Mouse (Mus musculus) kidney, postnatal 4 days (tissue): ENCODE measurements around the gene C2cd5.
A peak's percentile ranks its signal among the peaks of the same experiment; 100 is the strongest.
"Not testable (repeated sequence)": the region's sequence is repeated elsewhere in the genome, so short reads cannot be mapped to it uniquely, and the experiment has no call there.

Source experiments
- DNase-seq, 2 experiments: peaks; one replicate each; pipeline ENCODE4 v3.0.0; 2021; ENCODE audit warnings: mixed read lengths in 2 of 2

Gene C2cd5

DNA sequence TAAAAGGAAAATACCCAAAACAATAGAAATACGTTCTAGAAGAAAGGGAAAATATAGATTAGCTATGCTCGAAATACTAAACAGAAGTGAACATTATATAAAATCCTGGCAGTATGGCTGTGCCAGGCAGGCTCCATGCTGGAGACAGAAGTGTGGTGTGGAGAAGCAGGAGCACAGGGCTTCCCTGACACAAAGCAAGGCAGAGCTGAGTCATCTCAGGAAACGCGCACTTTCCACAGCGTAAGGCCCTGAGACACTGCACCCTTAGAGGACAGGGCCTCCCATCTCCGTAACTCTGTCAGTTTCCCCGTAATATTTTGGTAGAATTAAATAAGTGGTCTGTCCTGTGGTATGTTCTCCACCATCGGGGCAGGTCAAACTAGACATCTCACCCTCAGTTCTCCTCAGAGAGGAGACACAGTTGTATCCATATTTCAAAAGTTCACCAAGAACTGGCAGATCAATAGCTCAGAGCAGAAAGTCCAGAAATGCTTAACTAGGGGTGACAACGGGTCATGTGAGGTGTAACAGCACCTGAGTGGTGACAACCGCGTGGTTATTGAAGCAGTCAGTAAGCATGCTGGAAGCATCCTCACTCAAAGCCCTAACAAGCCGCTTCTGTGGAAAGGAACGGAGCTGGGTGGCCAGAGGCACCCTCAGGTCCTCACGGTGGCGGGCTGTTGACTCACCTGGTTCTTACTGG, 87.3 kb downstream of the C2cd5 start:
- DNase-seq = no peak

DNA sequence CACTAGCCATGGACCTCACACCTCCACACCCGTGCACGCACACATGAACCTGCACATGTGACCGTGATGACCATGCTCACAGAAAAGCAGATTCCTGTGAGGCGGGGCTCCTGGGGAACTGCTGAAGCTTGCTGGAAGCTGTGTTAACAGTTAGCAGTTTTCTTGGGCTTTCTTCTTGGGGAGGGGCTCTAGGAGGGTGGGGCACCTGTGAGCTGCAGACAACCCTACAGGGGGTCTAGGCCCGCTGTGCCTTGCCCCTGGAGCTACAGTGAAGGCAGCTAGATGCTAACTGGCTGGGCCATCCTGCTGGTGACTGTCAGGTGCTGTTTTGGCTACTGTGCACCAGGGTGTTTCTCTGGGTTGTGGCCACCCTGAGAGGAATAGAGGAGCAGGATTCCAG, 91.1 kb downstream of the C2cd5 start:
- DNase-seq = no peak

DNA sequence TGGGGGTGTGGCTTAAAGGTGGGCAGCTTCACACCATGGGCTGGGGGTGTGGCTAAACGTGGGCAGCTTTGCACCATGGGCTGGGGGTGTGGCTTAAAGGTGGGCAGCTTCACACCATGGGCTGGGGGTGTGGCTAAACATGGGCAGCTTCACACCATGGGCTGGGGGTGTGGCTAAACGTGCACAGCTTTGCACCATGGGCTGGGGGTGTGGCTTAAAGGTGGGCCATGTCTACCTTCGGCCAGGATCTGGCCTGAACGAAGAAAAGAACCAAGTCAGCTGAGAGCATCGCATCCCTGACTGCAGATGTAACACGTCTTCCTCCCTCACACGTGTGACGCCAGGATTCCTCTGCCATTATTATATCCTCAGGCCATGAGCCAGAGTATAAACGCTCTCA, 94.7 kb downstream of the C2cd5 start:
- DNase-seq = not testable (repeated sequence)

DNA sequence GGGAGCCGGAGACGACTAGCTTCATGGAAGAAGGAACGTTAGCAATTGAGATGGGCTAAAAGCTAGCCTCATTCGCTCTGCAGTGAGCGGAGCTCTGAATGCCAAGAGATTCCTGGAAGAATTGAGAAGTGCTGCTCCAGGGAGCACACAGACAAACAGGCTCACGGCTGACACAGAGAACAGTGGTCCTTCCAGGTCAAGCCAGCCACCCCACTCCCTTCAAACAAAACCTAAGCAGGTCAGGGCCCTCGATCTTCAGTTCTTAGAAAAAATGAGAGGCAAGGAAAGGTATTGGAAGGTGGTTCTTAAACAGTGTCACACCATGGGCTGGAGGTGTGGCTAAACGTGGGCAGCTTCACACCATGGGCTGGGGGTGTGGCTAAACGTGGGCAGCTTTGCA, 95.1 kb downstream of the C2cd5 start:
- no peak for DNase-seq

DNA sequence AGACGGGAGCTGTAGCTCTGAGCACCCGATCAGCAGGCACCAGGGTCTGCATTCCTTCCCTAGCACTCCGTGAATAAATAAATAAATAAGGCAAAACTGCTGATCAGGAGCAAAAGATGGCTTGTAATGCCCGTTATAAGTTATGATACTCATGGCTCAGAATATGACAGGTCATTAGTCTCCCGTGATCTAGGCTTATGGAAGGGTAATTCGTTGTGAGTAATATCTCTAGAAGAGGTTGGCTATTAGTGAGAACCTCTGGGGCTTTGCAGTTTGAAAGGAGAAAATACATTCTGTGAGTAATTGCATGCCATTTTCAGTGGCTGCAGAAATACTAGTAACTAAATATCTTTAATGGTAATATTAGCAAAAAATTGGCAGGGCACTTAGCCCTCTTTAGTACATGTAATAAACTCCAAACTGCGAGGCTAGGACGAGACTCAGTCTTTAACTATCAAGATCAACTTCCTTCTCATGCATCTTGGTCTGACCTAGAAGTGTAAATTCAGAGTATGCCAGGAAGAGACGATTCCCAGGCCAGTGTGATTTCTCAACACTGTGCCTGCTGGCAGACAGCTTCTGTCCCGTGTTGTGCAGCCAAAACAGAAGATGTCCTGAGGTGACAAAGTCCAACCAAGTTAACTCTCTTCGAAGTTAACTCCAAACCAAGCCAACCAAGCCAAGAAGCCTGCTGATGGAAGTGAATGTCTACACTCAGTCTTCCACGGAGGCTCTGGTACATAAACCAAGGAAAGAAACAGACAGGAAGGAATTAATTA, 101.5 kb downstream of the C2cd5 start:
- DNase-seq = no peak

DNA sequence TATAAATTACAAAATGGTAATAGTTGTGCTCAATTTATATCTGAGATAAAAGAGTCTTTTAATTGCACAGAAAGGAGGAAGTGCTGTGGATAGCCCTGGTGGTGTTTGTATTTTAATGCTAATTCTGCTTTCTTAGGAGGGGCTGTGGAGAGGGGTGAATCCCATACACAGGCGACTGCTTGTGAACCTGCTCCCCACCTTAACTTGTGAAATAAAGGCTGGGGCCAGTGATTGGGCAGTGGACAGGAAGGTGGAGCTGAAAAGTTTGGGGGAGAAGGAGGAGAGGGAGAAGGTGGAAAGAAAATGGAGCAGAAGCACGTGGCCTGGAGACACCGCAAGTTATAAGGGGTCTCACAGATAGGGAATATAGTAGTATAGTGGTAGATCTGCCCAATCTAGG, 103.1 kb downstream of the C2cd5 start:
- no peak for DNase-seq

DNA sequence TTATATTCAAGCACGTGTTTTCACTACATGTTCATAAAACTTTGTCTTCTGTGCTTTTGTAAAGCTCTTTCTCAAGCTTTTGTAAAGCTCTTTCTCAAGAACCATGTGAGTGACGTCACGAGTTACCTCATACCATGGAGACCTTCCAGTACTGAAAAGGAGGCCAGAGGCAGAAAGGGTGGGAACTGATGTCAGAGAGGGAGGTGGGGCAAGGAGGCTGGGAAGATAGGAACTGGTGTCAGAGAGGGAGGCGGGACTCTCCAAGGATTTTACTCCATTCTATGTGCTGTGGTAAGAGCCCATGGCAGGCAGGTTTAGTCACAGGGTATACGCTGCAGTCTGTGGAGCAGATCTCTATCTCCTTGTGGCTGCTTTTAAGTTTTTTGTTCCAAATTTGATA, 104.4 kb downstream of the C2cd5 start:
- DNase-seq = no peak

DNA sequence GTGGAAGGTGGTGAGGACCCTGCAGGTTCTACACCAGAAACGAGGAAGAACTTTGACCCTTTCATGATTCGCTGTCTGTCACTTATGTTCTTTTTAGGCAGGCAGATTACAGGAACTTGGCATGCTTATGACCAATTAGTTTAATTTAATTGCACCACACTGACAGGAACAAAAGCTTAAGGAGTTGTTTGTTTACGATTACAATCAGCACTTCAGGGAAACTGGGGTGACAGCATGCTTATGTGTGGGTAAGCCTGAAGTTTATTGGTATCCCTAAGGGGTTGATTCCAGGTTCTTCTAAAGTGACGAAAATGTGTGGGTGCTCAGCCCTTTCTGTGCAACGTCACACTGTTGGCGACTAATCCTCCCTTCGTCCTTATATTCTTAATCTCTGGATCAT, 105.1 kb downstream of the C2cd5 start:
- DNase-seq = no peak

DNA sequence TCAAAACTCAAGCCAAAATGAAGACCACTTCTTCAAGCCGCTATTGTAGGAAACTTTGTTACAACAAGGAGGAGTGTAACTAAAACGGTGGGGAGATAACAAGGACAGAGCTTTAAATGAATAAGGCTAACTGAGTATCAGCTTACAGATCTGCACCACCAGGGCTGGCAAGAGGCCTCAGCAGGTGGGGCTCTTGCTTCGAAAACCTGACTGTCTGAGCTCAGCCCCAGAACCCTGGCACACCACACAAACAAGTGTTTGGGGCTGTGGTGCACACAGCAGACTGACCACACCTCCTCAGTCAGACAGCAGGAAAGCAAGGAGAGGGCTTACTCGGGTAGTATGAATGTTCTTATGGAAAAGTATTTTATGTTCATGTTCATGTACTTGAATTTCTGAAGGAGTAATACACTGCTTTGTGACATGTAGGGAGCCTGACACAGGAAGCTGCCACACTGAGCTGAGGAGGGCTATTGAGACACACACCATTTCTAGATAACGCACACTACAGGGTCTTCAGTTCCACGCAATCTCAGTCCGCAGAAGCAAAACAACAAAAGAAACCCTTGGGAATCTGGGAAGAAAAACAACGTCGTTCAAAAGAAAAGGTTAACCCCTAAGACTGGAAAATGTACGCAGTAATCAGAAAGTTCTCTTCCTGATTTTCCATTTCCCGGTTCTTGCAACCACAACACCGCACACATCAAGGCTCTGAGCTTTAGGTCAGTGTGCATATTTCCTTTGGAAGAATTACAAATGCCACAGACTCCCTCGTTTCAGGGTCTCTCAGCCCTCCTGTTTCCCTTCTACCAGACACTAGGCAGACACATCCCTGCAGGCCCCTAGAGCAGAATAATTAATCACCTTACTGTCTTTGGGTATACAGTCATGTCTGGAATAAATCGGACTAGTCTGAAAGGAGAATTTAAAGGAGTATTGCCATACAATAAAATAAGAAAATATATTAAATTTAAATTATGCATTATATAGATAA, 105.9 kb downstream of the C2cd5 start:
- no peak for DNase-seq

DNA sequence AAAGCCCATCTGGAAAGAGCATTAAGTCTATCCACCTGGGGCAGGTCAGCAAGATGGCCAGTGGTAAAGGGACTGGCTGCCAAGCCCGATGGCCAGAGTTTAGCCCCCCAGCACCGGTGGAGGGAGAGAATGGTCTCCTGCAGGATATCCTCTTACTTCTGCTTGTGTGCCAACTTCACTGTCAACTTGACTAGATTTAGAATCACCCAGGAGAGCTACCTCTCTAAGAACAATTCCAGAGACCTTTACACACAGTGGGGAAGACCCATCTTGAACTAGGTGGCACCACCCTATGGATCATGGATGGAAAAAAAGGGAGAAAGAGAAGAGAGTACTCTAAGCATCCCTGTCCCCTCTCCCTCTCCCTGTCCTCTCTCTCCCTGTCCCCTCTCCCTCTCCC, 107.0 kb downstream of the C2cd5 start:
- DNase-seq = no peak

DNA sequence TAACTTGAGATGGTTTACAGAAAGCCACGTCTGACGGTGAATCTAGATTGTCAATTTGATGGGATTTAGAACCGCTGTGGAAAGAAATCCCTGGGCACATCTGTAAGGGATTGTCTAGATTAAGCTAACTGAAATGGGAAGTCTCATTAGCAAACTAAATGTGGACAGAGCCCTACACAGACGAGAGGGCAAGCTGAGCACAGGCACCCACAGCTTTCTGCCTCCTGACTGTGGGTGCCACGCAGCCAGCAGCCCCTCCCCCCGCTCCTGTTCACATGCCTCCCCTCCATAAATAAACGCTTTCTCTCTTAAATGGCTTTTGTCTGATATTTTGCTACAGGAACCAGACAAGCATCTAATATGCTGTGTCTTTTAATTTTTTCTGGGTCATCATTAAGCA, 107.8 kb downstream of the C2cd5 start:
- no peak for DNase-seq

DNA sequence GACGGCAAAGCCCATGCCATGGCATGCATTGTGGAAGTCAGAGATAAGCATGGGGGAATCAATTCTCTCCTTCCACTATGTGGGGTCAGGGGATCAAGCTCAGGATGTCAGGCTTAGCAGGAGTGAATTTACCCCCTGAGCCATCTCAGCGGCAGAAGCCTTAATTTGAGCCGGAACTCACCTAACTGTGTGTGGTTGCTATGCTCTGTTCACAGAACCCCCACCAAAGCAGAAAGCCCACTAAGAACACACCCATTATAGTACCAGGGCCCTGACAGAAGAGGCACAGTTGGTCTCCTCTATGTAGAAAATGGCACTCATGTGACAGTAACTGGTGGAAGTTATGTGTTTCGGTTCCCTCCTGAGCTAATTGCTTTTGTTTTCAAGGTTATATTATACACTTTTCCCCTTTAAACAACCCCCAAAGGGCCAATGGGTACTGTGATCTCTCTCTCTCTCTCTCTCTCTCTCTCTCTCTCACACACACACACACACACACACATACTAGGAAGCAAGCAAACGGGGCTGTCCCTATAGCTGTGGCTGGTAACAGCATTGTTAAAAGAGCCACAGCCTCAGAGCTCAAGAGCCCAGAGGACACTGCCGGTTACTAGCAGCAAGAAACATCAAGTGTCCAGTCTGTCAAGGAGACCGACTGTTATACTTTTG, 108.4 kb downstream of the C2cd5 start:
- no peak for DNase-seq

DNA sequence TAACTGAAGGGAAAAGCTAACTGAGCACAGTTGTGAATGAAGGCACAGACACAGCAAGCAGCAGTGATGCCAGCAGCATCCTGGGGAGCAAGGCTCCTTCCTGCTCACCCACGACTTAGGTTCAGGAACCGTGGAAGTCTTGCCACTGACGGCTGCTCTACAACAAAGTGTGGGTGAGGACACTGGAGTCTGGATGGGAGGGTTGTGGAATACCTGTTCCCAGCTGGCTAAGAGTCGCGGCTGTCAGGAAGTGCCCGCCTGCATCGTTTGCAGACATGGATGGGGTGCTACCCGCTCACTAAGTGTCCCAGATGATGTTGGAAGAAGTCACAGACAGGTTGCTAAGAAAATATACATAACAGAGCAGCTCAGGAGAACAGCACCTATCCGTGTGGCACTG, 109.4 kb downstream of the C2cd5 start:
- DNase-seq = no peak

DNA sequence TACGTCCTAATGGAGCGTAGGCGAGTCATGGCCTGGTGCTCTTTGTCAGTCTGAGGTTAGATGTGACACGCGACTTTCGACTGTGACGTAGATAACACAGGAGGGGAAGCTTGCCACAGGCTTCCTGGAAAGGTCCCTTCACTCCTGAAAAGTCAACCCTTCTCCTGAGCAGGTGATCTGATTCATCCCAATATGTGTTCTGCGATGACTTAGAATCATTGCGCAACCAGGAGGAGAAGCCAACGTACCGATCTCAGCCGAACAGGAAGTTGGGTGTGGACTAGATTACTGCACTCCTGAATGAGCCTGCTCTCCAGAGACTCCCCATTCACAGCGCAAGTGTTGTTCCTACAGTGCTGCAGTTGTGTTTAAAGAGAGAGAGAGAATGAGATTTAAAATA, 110.4 kb downstream of the C2cd5 start:
- DNase-seq = no peak

DNA sequence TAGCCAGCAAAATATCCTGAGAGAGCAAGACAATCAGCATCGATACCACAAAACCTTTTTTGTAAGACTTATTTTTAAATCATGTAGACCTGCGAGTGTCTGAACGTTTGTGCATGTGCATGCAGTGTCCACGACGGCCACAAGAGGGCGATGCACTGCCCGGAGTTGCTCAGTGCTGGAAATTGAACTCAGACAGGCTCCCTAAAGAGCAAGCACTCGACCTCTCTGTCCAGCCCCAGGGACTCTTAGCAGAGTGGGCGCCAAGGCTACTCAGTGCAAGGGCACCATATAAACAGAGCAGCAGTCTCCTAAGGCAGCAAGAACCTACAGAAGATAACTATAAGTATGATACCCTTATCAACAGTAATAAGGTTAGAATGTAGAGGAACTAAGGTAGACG, 111.2 kb downstream of the C2cd5 start:
- peak; percentile 86 to 87 for DNase-seq

DNA sequence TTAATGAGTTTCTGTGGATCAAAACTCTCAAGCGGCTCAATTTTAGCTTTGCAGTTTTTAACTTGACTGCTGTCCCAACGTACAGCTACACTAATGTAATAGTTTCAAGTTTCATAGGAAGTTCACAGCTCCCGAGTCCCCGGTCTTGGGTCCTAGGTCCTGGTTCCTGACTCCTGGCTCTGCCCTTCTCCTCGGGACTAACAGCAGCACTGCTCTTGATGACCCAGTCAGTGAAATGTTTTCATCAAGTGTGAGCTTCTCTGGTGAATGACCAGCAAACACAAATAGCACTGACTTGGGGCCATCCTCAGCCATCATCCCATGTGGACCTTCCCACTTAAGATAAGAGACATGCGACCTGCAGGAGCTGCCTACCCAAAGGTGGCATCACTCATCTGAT, 111.7 kb downstream of the C2cd5 start:
- no peak for DNase-seq

DNA sequence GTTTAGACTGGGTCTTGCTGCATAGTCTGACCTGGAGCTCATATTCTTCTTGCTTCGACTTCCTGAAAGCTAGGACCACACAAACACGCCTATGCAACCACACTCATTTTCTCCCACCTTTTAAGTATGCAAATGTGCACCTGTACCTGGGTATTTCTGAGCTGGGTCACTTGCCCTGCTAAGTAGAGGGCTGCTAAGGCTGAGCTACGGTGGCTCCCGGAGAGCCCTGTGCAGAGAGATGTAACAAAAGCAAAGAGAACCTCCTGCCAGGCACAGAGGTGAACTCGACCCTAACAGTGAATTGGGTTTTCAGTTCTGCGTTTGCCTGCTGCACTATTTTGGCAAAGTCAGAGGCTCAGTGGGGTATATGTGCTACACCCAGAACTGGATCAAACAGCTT, 112.3 kb downstream of the C2cd5 start:
- no peak for DNase-seq

DNA sequence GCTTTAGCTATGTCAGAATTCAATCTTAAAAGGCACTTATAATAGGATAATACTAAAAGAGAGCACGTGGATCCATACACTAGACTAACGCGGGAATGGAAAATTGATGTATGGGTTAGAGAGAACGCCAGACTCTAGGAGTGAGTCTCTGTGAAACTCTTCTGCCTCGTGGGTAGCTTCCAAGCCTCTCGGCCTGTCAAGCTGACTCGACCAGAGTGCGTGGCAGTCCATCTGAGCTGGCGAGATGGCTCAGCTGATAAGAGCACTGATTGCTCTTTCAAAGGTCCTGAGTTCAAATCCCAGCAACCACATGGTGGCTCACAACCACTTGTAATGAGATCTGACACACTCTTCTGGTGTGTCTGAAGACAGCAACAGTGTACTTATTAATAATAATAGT, 113.2 kb downstream of the C2cd5 start:
- not testable (repeated sequence) for DNase-seq

DNA sequence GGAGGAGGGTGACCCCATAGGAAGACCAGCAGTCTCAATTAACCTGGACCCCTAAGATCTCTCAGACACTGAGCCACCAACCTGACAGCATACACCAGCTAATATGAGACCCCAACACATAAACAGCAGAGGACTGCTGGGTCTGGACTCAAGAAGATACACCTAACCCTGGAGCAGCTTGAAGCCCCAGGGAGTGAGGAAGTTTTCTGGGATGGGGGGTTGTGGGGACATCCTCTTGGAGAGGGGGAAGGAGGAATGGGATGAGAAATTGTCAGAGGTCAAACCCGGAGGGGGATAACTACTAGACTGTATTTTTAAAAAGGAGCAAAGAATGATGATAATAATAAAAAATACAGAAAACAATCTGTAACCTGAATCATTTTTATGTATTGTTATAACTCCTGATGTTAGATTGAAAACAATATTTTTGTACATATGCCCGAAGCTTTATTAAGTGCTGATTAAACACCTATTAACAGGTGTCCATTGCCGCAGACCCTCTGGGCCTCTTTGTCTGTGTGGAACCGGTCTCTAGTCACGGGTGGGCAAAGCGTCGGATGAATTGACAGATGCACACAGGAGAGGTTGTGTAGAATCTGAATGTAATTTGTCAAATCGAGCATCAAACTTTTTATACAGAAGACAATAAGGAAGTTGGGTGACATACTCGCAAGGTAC, 114.2 kb downstream of the C2cd5 start:
- DNase-seq = not testable (repeated sequence)

DNA sequence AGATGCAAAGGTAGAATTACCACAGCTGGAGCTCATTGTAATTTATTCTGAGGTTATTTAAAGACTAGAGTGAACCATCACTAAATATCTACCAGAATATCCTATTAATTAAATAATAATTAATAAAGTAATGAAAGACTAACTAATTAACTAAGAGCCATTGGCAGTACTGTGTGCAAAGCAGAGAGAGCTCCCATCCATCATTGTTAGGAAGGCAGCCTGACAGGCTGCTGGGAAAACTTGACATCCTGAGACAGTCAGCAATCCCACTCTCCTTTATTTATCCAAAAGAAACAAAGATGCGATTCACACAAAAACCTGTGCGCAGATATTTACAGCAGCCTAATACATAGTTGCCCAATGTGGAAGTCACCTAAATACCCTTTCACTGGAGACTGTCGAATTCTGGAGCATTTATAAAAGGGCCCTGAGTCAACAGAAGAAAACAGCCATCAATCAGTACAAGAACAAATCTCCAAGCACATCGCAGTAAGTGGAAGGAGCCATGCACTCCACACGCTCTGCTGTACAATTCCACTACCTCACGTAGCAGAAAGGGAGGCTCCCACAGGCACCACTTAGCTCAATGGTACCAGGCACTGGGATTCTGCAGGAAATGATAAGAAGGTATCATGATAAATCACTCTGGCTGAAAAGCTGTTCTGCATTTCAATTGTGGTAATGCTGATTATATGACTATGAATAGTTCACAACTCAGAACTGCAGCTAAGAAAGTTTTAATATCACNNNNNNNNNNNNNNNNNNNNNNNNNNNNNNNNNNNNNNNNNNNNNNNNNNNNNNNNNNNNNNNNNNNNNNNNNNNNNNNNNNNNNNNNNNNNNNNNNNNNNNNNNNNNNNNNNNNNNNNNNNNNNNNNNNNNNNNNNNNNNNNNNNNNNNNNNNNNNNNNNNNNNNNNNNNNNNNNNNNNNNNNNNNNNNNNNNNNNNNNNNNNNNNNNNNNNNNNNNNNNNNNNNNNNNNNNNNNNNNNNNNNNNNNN, 120.0 kb downstream of the C2cd5 start:
- DNase-seq = no peak

DNA sequence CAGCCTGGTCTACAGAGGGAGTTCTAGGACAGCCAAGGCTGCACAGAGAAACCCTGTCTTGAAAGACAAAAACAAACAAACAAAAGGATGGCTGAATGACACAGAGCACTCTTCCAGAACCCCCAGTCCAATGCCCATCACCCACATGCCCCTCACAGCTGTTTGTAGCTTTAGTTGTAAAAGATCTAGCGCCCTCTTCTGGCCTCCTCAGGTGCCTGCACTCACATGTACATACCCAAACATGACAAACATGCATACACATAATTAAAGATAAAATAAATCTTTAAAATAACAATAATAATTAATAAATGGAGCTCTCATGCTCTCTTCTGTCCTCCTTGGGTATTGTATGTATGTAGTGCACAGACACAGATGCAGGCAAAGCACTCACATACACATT, 122.7 kb downstream of the C2cd5 start:
- DNase-seq = no peak
